Comparison of ENCODE assay signal across 10 mouse cellular contexts in the genomic region with DNA sequence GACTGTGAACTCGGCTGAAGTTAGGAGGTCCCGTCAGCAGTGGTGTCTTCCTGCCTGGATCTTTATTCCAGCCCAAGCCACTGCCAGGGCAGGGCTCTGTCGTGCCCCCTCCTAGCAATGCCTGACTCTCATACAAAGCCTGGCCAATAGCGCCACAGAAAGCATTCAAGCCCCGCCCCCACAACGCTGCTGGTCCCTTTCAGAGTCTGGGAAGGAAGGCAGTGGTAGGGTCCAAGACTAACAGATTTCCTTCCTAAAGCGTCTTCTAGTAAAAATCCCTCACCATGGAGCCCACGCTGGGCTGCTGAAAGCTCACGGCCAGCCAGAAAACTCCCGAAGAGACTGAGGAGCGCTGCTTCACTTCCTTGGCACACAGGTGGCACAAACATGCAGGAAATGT.
DNase-seq lines count a peak whose midpoint lies in the region; ATAC-seq and TF ChIP-seq lines count a peak whose summit lies in the region.
"Had no signal": no experiment of that assay in that cellular context is flagged by ENCODE, and none has a peak within 500 bp of the region (broad histone marks: within the 10 kb centered on the region; RNA-seq: fewer than 3 reads in every experiment).

No protein-coding gene starts in this region.

- no peaks in the 10 kb centered on the region for H3K9me3 ChIP-seq in heart, embryonic 12.5 days (replicated peaks)
- H3K9me3 ChIP-seq in forebrain, embryonic 14.5 days (replicated peaks; ENCODE audit: control insufficient read depth, low read length) = no peaks in the 10 kb centered on the region
- H3K9me3 ChIP-seq: liver, embryonic 13.5 days had no signal

- peaks cover 29% of the 10 kb centered on the region for H3K36me3 ChIP-seq in heart, embryonic 12.5 days
- H3K36me3 ChIP-seq in forebrain, embryonic 14.5 days (ENCODE audit: control insufficient read depth, insufficient read depth, low read length) = no peaks in the 10 kb centered on the region
- H3K36me3 ChIP-seq: liver, embryonic 13.5 days had no signal

- TF ChIP-seq CTCF in gastrocnemius, adult 2 months (IDR thresholded peaks at IDR 0.05) = no peak

- ATAC-seq in heart, embryonic 12.5 days (ENCODE audit: insufficient number of reproducible peaks, low FRiP score) = peak; percentile 36; the same call in 1 of the 2 replicates
- peak; percentile 37 for ATAC-seq in forebrain, embryonic 14.5 days

- intact Hi-C loops in heart, postnatal 36 days (cut with DNase I) = no loop called here
- intact Hi-C loops in gastrocnemius, adult 2 months (cut with DNase I) = no loop called here

- WGBS in heart, embryonic 12.5 days = 44% methylated on average over 11 of the region's 11 CpGs
- 14% methylated on average over 11 of the region's 11 CpGs for WGBS in forebrain, embryonic 14.5 days

- no peak for DNase-seq in heart, postnatal 36 days
- peak; percentile 63 for DNase-seq in ES-CJ7 (ENCODE audit: low read depth, low spot score)
- DNase-seq in forebrain, embryonic 14.5 days (ENCODE audit: low spot score) = peak; percentile 65
- DNase-seq in lung, postnatal 4 days = peak; percentile 25 to 48
- DNase-seq in gastrocnemius, adult 2 months = no peak
- no peak for DNase-seq in c-Kit-positive CD71-positive TER-119-positive erythroid progenitor cells, embryonic 14.5 days (ENCODE audit: low spot score)
- DNase-seq in urinary bladder, postnatal 14 days (ENCODE audit: low spot score) = no peak
- DNase-seq: adrenal gland, adult 2 months; liver, embryonic 13.5 days had no signal

- no peaks in the 10 kb centered on the region for H3K27me3 ChIP-seq in heart, embryonic 12.5 days (replicated peaks)
- no peaks in the 10 kb centered on the region for H3K27me3 ChIP-seq in forebrain, embryonic 14.5 days (replicated peaks; ENCODE audit: control insufficient read depth, insufficient read depth, low read length)
- H3K27me3 ChIP-seq: liver, embryonic 13.5 days had no signal

- H3K4me3 ChIP-seq in heart, embryonic 12.5 days = no peak overlapping the region
- no peak overlapping the region for H3K4me3 ChIP-seq in forebrain, embryonic 14.5 days (ENCODE audit: low read depth, low read length)
- H3K4me3 ChIP-seq in gastrocnemius, adult 2 months = no peak overlapping the region
- H3K4me3 ChIP-seq: liver, embryonic 13.5 days had no signal

- H3K4me2 ChIP-seq in heart, embryonic 12.5 days = no peak overlapping the region
- peak overlapping the region; percentile 32 for H3K4me2 ChIP-seq in forebrain, embryonic 14.5 days (ENCODE audit: low read length)
- H3K4me2 ChIP-seq: liver, embryonic 13.5 days had no signal

- H3K27ac ChIP-seq in heart, embryonic 12.5 days (ENCODE audit: poor library complexity, severe bottlenecking) = no peak overlapping the region
- H3K27ac ChIP-seq in forebrain, embryonic 14.5 days (ENCODE audit: low read depth, low read length) = no peak overlapping the region; the same call in 1 of the 2 replicates
- no peak overlapping the region for H3K27ac ChIP-seq in gastrocnemius, adult 2 months
- H3K27ac ChIP-seq: liver, embryonic 13.5 days had no signal

- H3K9ac ChIP-seq in heart, embryonic 12.5 days = no peak overlapping the region
- H3K9ac ChIP-seq in forebrain, embryonic 14.5 days (ENCODE audit: low read length) = no peak overlapping the region
- H3K9ac ChIP-seq: liver, embryonic 13.5 days had no signal

- peaks cover 19% of the 10 kb centered on the region for H3K4me1 ChIP-seq in heart, embryonic 12.5 days (replicated peaks)
- peaks cover 15% of the 10 kb centered on the region for H3K4me1 ChIP-seq in forebrain, embryonic 14.5 days (ENCODE audit: control insufficient read depth, insufficient read depth, low read length)
- H3K4me1 ChIP-seq: liver, embryonic 13.5 days had no signal

Comparison
In these comparisons a context has a peak if more than half of its experiments do, and no peak if none do; other contexts are left out.
1. DNase-seq: peak in ES-CJ7 (single experiment), forebrain, embryonic 14.5 days (single experiment) and lung, postnatal 4 days (2 of 2); none in heart, postnatal 36 days (0 of 2), gastrocnemius, adult 2 months (single experiment), c-Kit-positive CD71-positive TER-119-positive erythroid progenitor cells, embryonic 14.5 days (single experiment) and urinary bladder, postnatal 14 days (single experiment).